Mouse (Mus musculus) liver, postnatal 0 days (tissue): ENCODE measurements at regions not wholly inside any gene's neighbourhood (a gene's known extent, or its start where the extent isn't known, plus 50 kb on each side); places are given as distances from the start of the nearest gene placed in this dataset.
A peak's percentile ranks its signal among the peaks of the same experiment; 100 is the strongest.

ENCODE experiments used
- ATAC-seq: fragments of 200-750 bp; cut with Nextera tagmentation; 2 replicates; pipeline ENCODE4 v1.8.0; 2017; ENCODE audit warnings: mild to moderate bottlenecking, moderate library complexity
- DNase-seq: peaks from one replicate; pipeline ENCODE4 v3.0.0-alpha.2; 2016
- H3K27ac ChIP-seq: fragments of 300-500 bp; sonication (generic); 2 replicates; pipeline ENCODE4 v1.5.1; 2014; ENCODE audit warnings: antibody characterized with exemption, moderate library complexity, mild to moderate bottlenecking, low read depth
- H3K27me3 ChIP-seq: fragments of 300-500 bp; sonication (generic); 2 replicates; pipeline ENCODE4 v1.6.1; 2014; ENCODE audit warnings: low read length, control low read depth, mixed read lengths; ENCODE audit not compliant: insufficient read depth
- H3K36me3 ChIP-seq: fragments of 300-500 bp; sonication (generic); replicated peaks from 2 replicates; pipeline ENCODE4 v1.6.1; 2014; ENCODE audit warnings: mild to moderate bottlenecking, control low read depth, low read length, moderate library complexity, mixed read lengths; ENCODE audit not compliant: insufficient read depth
- H3K4me1 ChIP-seq: fragments of 300-500 bp; sonication (generic); 2 replicates; pipeline ENCODE4 v1.6.1; 2014; ENCODE audit warnings: antibody characterized with exemption, mild to moderate bottlenecking, control low read depth; ENCODE audit not compliant: insufficient read depth
- H3K4me2 ChIP-seq: fragments of 300-500 bp; sonication (generic); 2 replicates; pipeline ENCODE4 v1.6.1; 2014; ENCODE audit warnings: low read depth, mild to moderate bottlenecking, low read length, moderate library complexity, mixed read lengths
- H3K4me3 ChIP-seq: fragments of 300-500 bp; sonication (generic); 2 replicates; pipeline ENCODE4 v1.5.1; 2014; ENCODE audit warnings: low read depth, low read length
- H3K9ac ChIP-seq: fragments of 300-500 bp; sonication (generic); replicated peaks from 2 replicates; pipeline ENCODE4 v1.6.1; 2014; ENCODE audit warnings: mild to moderate bottlenecking, moderate library complexity
- H3K9me3 ChIP-seq: fragments of 300-500 bp; sonication (generic); 2 replicates; pipeline ENCODE4 v1.6.1; 2016; ENCODE audit warnings: mild to moderate bottlenecking, control low read depth, low read length, mixed read lengths
- CTCF ChIP-seq: sonication (generic); IDR thresholded peaks from 2 replicates; pipeline ENCODE4 v1.5.1; 2016; ENCODE audit warnings: antibody characterized with exemption, low read depth
- EP300 ChIP-seq: IDR thresholded peaks from 2 replicates; pipeline ENCODE4 v1.6.1; 2016; ENCODE audit warnings: antibody characterized with exemption, low read depth, mild to moderate bottlenecking
- WGBS: fragments of 180-500 bp; shearing (Covaris S2); extraction: QIAGEN DNeasy Blood & Tissue Kit; methylation state at CpG from one replicate; pipeline ENCODE4 v1.1.7; 2014; ENCODE audit not compliant: insufficient replicate concordance; 5-methylcytosine and 5-hydroxymethylcytosine counted together

GRCm38 (mm10) chr9:117903025-117903424, 137.3 kb upstream of the Azi2 start:
- Histone ChIP-seq H3K36me3 (no peaks in the 10 kb centered on the region), H3K9ac (no peak overlapping the region), H3K4me3 (no peak overlapping the region), H3K4me1 (no peaks in the 10 kb centered on the region), H3K27me3 (no peaks in the 10 kb centered on the region), H3K27ac (no peak overlapping the region), H3K9me3 (no peaks in the 10 kb centered on the region), H3K4me2 (no peak overlapping the region)
- TF ChIP-seq EP300, result no peak
- TF ChIP-seq CTCF, result peak; percentile 55
- peak; percentile 26 for DNase-seq
- WGBS, result 43% methylated on average over 4 of the region's 4 CpGs
- ATAC-seq, result peak; percentile 35; the same call in 1 of the 2 replicates

GRCm38 (mm10) chr9:117902239-117902939, 137.9 kb upstream of the Azi2 start:
- Histone ChIP-seq H3K4me1 (no peaks in the 10 kb centered on the region), H3K36me3 (no peaks in the 10 kb centered on the region), H3K4me3 (no peak overlapping the region), H3K27ac (no peak overlapping the region), H3K9ac (no peak overlapping the region), H3K9me3 (no peaks in the 10 kb centered on the region), H3K27me3 (no peaks in the 10 kb centered on the region), H3K4me2 (peak overlapping the region; percentile 40; the same call in 1 of the 2 replicates)
- no peak for DNase-seq
- WGBS, result 39% methylated on average over 20 of the region's 20 CpGs
- TF ChIP-seq CTCF (no peak), EP300 (no peak)
- 0 out of 2 replicates have a peak, but pooled peaks have one; percentile 15 for ATAC-seq

GRCm38 (mm10) chr9:117900631-117901030, 139.7 kb upstream of the Azi2 start:
- Histone ChIP-seq H3K4me3 (no peak overlapping the region), H3K9me3 (no peaks in the 10 kb centered on the region), H3K36me3 (no peaks in the 10 kb centered on the region), H3K27me3 (no peaks in the 10 kb centered on the region), H3K4me2 (no peak overlapping the region), H3K27ac (no peak overlapping the region), H3K9ac (no peak overlapping the region), H3K4me1 (no peaks in the 10 kb centered on the region)
- no peak for TF ChIP-seq CTCF
- no peak for TF ChIP-seq EP300
- DNase-seq (no peak), ATAC-seq (no peak)
- 87% methylated on average over 12 of the region's 12 CpGs for WGBS

- H3K4me3 ChIP-seq, result no peak overlapping the region
- H3K4me2 ChIP-seq, result no peak overlapping the region
- no peaks in the 10 kb centered on the region for H3K4me1 ChIP-seq
- no peaks in the 10 kb centered on the region for H3K36me3 ChIP-seq
- no peak overlapping the region for H3K27ac ChIP-seq
- DNase-seq (no peak), ATAC-seq (no peak)
- 58% methylated on average over 8 of the region's 8 CpGs for WGBS
- no peaks in the 10 kb centered on the region for H3K27me3 ChIP-seq
- H3K9ac ChIP-seq, result no peak overlapping the region
- TF ChIP-seq EP300 (no peak), CTCF (no peak)
- H3K9me3 ChIP-seq, result no peaks in the 10 kb centered on the region
These were observed 143.8 kb upstream of the Azi2 start for GRCm38 (mm10) chr9:117896517-117896916.

- 36% methylated on average over 6 of the region's 6 CpGs for WGBS
- H3K27ac ChIP-seq, result no peak overlapping the region
- H3K4me2 ChIP-seq, result no peak overlapping the region
- no peak for DNase-seq
- H3K9ac ChIP-seq, result no peak overlapping the region
- H3K4me3 ChIP-seq, result no peak overlapping the region
- H3K4me1 ChIP-seq, result no peaks in the 10 kb centered on the region
- H3K36me3 ChIP-seq, result no peaks in the 10 kb centered on the region
- TF ChIP-seq EP300, result no peak
- TF ChIP-seq CTCF, result no peak
- ATAC-seq, result no peak
- H3K27me3 ChIP-seq, result no peaks in the 10 kb centered on the region
- no peaks in the 10 kb centered on the region for H3K9me3 ChIP-seq
These were observed 147.7 kb upstream of the Azi2 start for GRCm38 (mm10) chr9:117892601-117893000.

- WGBS, result 30% methylated on average over 8 of the region's 8 CpGs
- Histone ChIP-seq H3K36me3 (no peaks in the 10 kb centered on the region), H3K4me1 (no peaks in the 10 kb centered on the region), H3K9ac (no peak overlapping the region), H3K4me2 (no peak overlapping the region; the same call in 1 of the 2 replicates), H3K9me3 (no peaks in the 10 kb centered on the region), H3K27ac (no peak overlapping the region), H3K27me3 (peaks cover 42% of the 10 kb centered on the region), H3K4me3 (no peak overlapping the region)
- ATAC-seq (no peak), DNase-seq (no peak)
- TF ChIP-seq EP300 (no peak), CTCF (no peak)
These were observed 167.1 kb upstream of the Azi2 start for GRCm38 (mm10) chr9:117873172-117873571.
